Mouse (Mus musculus) forebrain, embryonic 11.5 days (tissue): Measurements from ENCODE around the gene Kxd1. TPM values are rescaled to one million over a fixed set of nuclear protein-coding genes. Genes with fewer than 3 reads are reported as not detected.

Source experiments
- ATAC-seq: fragments of 200-750 bp; cut with Nextera tagmentation; replicated peaks from 2 replicates; pipeline ENCODE4 v1.8.0; 2017; ENCODE audit warnings: moderate TSS enrichment; ENCODE audit not compliant: low FRiP score
- DNase-seq: peaks from one replicate; pipeline ENCODE4 v3.0.0-alpha.2; 2017; ENCODE audit warnings: low spot score
- H3K27ac ChIP-seq: fragments of 300-500 bp; sonication (generic); 2 replicates; pipeline ENCODE4 v1.5.1; 2014; ENCODE audit warnings: low read depth, low read length
- H3K27me3 ChIP-seq: fragments of 300-500 bp; sonication (generic); 2 replicates; pipeline ENCODE4 v1.6.1; 2014; ENCODE audit warnings: mild to moderate bottlenecking, low read length, mixed read lengths; ENCODE audit not compliant: control insufficient read depth, insufficient read depth
- H3K36me3 ChIP-seq: fragments of 300-500 bp; sonication (generic); 2 replicates; pipeline ENCODE4 v1.6.1; 2014; ENCODE audit warnings: mild to moderate bottlenecking, low read length, moderate library complexity, mixed read lengths; ENCODE audit not compliant: control insufficient read depth, insufficient read depth
- H3K4me1 ChIP-seq: fragments of 300-500 bp; sonication (generic); replicated peaks from 2 replicates; pipeline ENCODE4 v1.6.1; 2014; ENCODE audit warnings: low read length, mixed read lengths; ENCODE audit not compliant: control insufficient read depth, insufficient read depth
- H3K4me2 ChIP-seq: fragments of 300-500 bp; sonication (generic); 2 replicates; pipeline ENCODE4 v1.6.1; 2014; ENCODE audit warnings: low read depth, mild to moderate bottlenecking, low read length, moderate library complexity, mixed read lengths; ENCODE audit not compliant: severe bottlenecking
- H3K4me3 ChIP-seq: fragments of 300-500 bp; sonication (generic); 2 replicates; pipeline ENCODE4 v1.5.1; 2014; ENCODE audit warnings: low read depth, low read length
- H3K9ac ChIP-seq: fragments of 300-500 bp; sonication (generic); 2 replicates; pipeline ENCODE4 v1.6.1; 2014; ENCODE audit warnings: low read length
- H3K9me3 ChIP-seq: fragments of 300-500 bp; sonication (generic); 2 replicates; pipeline ENCODE4 v1.6.1; 2016; ENCODE audit warnings: low read length, mixed read lengths; ENCODE audit not compliant: control insufficient read depth
- WGBS: fragments of 180-500 bp; shearing (Covaris S2); extraction: QIAGEN DNeasy Blood & Tissue Kit; methylation state at CpG from one replicate; pipeline ENCODE4 v1.1.7; 2014; 5-methylcytosine and 5-hydroxymethylcytosine counted together
- polyA plus RNA-seq: library from polyadenylated mRNA; unstranded; fragments of >200 nt; fragmentation: Nextera tagmentation; extraction: Ambion mirVana; gene quantifications from 2 replicates; pipeline ENCODE4 v1.2.1, GENCODE M21; 2014

Gene Kxd1
- polyA plus RNA-seq = 56.0 and 59.9 TPM in 2 replicates

- ATAC-seq = peak; percentile 93
- H3K9me3 ChIP-seq = no peaks in the 10 kb centered on the region
- peaks cover 4% of the 10 kb centered on the region; the same call in 1 of the 2 replicates for H3K36me3 ChIP-seq
- H3K4me2 ChIP-seq = peak within 1 kb of the TSS; percentile 86
- 0 out of 2 replicates have a peak, but pooled peaks cover 7% of the 10 kb centered on the region for H3K4me1 ChIP-seq
- peak within 1 kb of the TSS; percentile 72; the same call in 1 of the 2 replicates for H3K27ac ChIP-seq
- WGBS = under 1% methylated on average over 53 of the region's 61 CpGs
- no peaks in the 10 kb centered on the region for H3K27me3 ChIP-seq
- DNase-seq = peak; percentile 99
- peak within 1 kb of the TSS; percentile 95 for H3K9ac ChIP-seq
- peak within 1 kb of the TSS; percentile 90 for H3K4me3 ChIP-seq
Measured at GRCm38 (mm10) chr8:70527512-70528181, at the start of gene Kxd1, which contains the start of gene Fkbp8. Kxd1 (minus strand) TSS chr8:70527956. Fkbp8 (plus strand) TSS chr8:70527724.

- H3K27ac ChIP-seq = no peak overlapping the region
- no peak overlapping the region for H3K4me3 ChIP-seq
- no peaks in the 10 kb centered on the region for H3K9me3 ChIP-seq
- H3K4me1 ChIP-seq = no peaks in the 10 kb centered on the region
- peaks cover 2% of the 10 kb centered on the region; the same call in 1 of the 2 replicates for H3K36me3 ChIP-seq
- DNase-seq (no peak), ATAC-seq (no peak)
- H3K4me2 ChIP-seq = no peak overlapping the region
- no peak overlapping the region for H3K9ac ChIP-seq
- 94% methylated on average over 3 of the region's 3 CpGs for WGBS
- no peaks in the 10 kb centered on the region for H3K27me3 ChIP-seq
Measured at GRCm38 (mm10) chr8:70577207-70577606, 49.5 kb upstream of the Kxd1 start.

- H3K4me1 ChIP-seq = no peaks in the 10 kb centered on the region
- H3K27ac ChIP-seq = no peak overlapping the region
- H3K27me3 ChIP-seq = no peaks in the 10 kb centered on the region
- no peaks in the 10 kb centered on the region for H3K9me3 ChIP-seq
- no peak for DNase-seq
- 89% methylated on average over 4 of the region's 4 CpGs for WGBS
- no peak for ATAC-seq
- no peak overlapping the region for H3K4me3 ChIP-seq
- H3K9ac ChIP-seq = no peak overlapping the region
- H3K4me2 ChIP-seq = no peak overlapping the region
- no peaks in the 10 kb centered on the region; the same call in 1 of the 2 replicates for H3K36me3 ChIP-seq
Measured at GRCm38 (mm10) chr8:70574915-70575314, 47.2 kb upstream of the Kxd1 start.

GRCm38 (mm10) chr8:70574302-70574701, 46.5 kb upstream of the Kxd1 start:
- no peaks in the 10 kb centered on the region for H3K9me3 ChIP-seq
- no peaks in the 10 kb centered on the region for H3K27me3 ChIP-seq
- no peaks in the 10 kb centered on the region for H3K4me1 ChIP-seq
- H3K4me3 ChIP-seq = no peak overlapping the region
- DNase-seq (no peak), ATAC-seq (no peak)
- no peak overlapping the region for H3K27ac ChIP-seq
- H3K9ac ChIP-seq = no peak overlapping the region
- no peaks in the 10 kb centered on the region; the same call in 1 of the 2 replicates for H3K36me3 ChIP-seq
- H3K4me2 ChIP-seq = no peak overlapping the region

- Histone ChIP-seq H3K4me1 (no peaks in the 10 kb centered on the region), H3K9ac (no peak overlapping the region), H3K36me3 (no peaks in the 10 kb centered on the region; the same call in 1 of the 2 replicates), H3K4me3 (no peak overlapping the region), H3K27ac (no peak overlapping the region), H3K27me3 (no peaks in the 10 kb centered on the region), H3K4me2 (no peak overlapping the region), H3K9me3 (no peaks in the 10 kb centered on the region)
- DNase-seq (no peak), ATAC-seq (no peak)
- WGBS = 87% methylated on average over 6 of the region's 6 CpGs
Measured at GRCm38 (mm10) chr8:70570990-70571389, 43.2 kb upstream of the Kxd1 start.

GRCm38 (mm10) chr8:70570360-70570759, 42.6 kb upstream of the Kxd1 start:
- ATAC-seq (no peak), DNase-seq (no peak)
- H3K4me2 ChIP-seq = no peak overlapping the region
- no peaks in the 10 kb centered on the region for H3K9me3 ChIP-seq
- no peaks in the 10 kb centered on the region; the same call in 1 of the 2 replicates for H3K36me3 ChIP-seq
- H3K27ac ChIP-seq = no peak overlapping the region
- no peak overlapping the region for H3K9ac ChIP-seq
- H3K4me3 ChIP-seq = no peak overlapping the region
- H3K4me1 ChIP-seq = no peaks in the 10 kb centered on the region
- H3K27me3 ChIP-seq = no peaks in the 10 kb centered on the region

- Histone ChIP-seq H3K9me3 (no peaks in the 10 kb centered on the region), H3K36me3 (no peaks in the 10 kb centered on the region), H3K4me1 (no peaks in the 10 kb centered on the region), H3K27me3 (no peaks in the 10 kb centered on the region), H3K9ac (no peak overlapping the region), H3K27ac (no peak overlapping the region), H3K4me2 (no peak overlapping the region), H3K4me3 (no peak overlapping the region)
- DNase-seq (no peak), ATAC-seq (no peak)
- 84% methylated on average over 3 of the region's 3 CpGs for WGBS
Measured at GRCm38 (mm10) chr8:70565561-70565960, 37.8 kb upstream of the Kxd1 start.

- WGBS = 87% methylated on average over 3 of the region's 3 CpGs
Measured at GRCm38 (mm10) chr8:70564696-70565235, 37.0 kb upstream of the Kxd1 start.

More at GRCm38 (mm10) chr8:70564696-70565235, 37.0 kb upstream of the Kxd1 start:
- H3K9ac ChIP-seq = no peak overlapping the region
- no peak overlapping the region for H3K4me2 ChIP-seq
- no peaks in the 10 kb centered on the region for H3K9me3 ChIP-seq
- ATAC-seq (no peak), DNase-seq (no peak)
- H3K27ac ChIP-seq = no peak overlapping the region
- no peaks in the 10 kb centered on the region for H3K27me3 ChIP-seq
- no peaks in the 10 kb centered on the region for H3K36me3 ChIP-seq
- H3K4me1 ChIP-seq = no peaks in the 10 kb centered on the region
- H3K4me3 ChIP-seq = no peak overlapping the region
